Mouse (Mus musculus): Measurements from ENCODE around the gene Ggct.
"Not testable (repeated sequence)": the region's sequence is repeated elsewhere in the genome, so short reads cannot be mapped to it uniquely, and the experiment has no call there.

Gene Ggct

GRCm38 (mm10) chr6:54953399-54953798, 39.4 kb downstream of the Ggct start:
- not testable (repeated sequence) for DNase-seq (ENCODE audit: low read depth in 1 of 2, low spot score in 2 of 2)

GRCm38 (mm10) chr6:54952542-54952941, 40.2 kb downstream of the Ggct start:
- DNase-seq (ENCODE audit: low read depth in 1 of 2, low spot score in 2 of 2): no peak

GRCm38 (mm10) chr6:54948682-54949081, 44.1 kb downstream of the Ggct start:
- DNase-seq (ENCODE audit: low read depth in 1 of 2, low spot score in 2 of 2): peak in 1 of 2 experiments; percentile 35

GRCm38 (mm10) chr6:54946241-54946953, 46.4 kb downstream of the Ggct start:
- no peak for DNase-seq (ENCODE audit: low read depth in 1 of 2, low spot score in 2 of 2)

- no peak for DNase-seq (ENCODE audit: low read depth in 1 of 2, low spot score in 2 of 2)
These were observed 48.2 kb downstream of the Ggct start for GRCm38 (mm10) chr6:54944551-54944950.

- no peak for DNase-seq (ENCODE audit: low read depth in 1 of 2, low spot score in 2 of 2)
These were observed 49.0 kb downstream of the Ggct start for GRCm38 (mm10) chr6:54943753-54944152.

GRCm38 (mm10) chr6:54943292-54943691, 49.5 kb downstream of the Ggct start:
- DNase-seq (ENCODE audit: low read depth in 1 of 2, low spot score in 2 of 2): no peak

- DNase-seq (ENCODE audit: low read depth in 1 of 2, low spot score in 2 of 2): no peak
These were observed 51.6 kb downstream of the Ggct start for GRCm38 (mm10) chr6:54941149-54941548.

- DNase-seq (ENCODE audit: low read depth in 1 of 2, low spot score in 2 of 2): no peak
These were observed 52.6 kb downstream of the Ggct start for GRCm38 (mm10) chr6:54940126-54940525.

GRCm38 (mm10) chr6:54939631-54940030, 53.1 kb downstream of the Ggct start:
- no peak for DNase-seq (ENCODE audit: low read depth in 1 of 2, low spot score in 2 of 2)

- no peak for DNase-seq (ENCODE audit: low read depth in 1 of 2, low spot score in 2 of 2)
These were observed 56.3 kb downstream of the Ggct start for GRCm38 (mm10) chr6:54936496-54936895.

GRCm38 (mm10) chr6:54934930-54935329, 57.8 kb downstream of the Ggct start:
- DNase-seq (ENCODE audit: low read depth in 1 of 2, low spot score in 2 of 2): no peak

GRCm38 (mm10) chr6:54934313-54934712, 58.4 kb downstream of the Ggct start:
- no peak for DNase-seq (ENCODE audit: low read depth in 1 of 2, low spot score in 2 of 2)

- no peak for DNase-seq (ENCODE audit: low read depth in 1 of 2, low spot score in 2 of 2)
These were observed 58.9 kb downstream of the Ggct start for GRCm38 (mm10) chr6:54933866-54934265.

GRCm38 (mm10) chr6:54933216-54933615, 59.5 kb downstream of the Ggct start:
- no peak for DNase-seq (ENCODE audit: low read depth in 1 of 2, low spot score in 2 of 2)
